Mouse (Mus musculus) neural tube, embryonic 13.5 days (tissue): ENCODE results near the gene Kitl. TPM values are rescaled to one million over a fixed set of nuclear protein-coding genes. Genes with fewer than 3 reads are reported as not detected.
A peak's percentile ranks its signal among the peaks of the same experiment; 100 is the strongest.

Source experiments
- ATAC-seq: fragments of 200-750 bp; cut with Nextera tagmentation; 2 replicates; pipeline ENCODE4 v1.8.0; 2017; ENCODE audit warnings: low read depth, mild to moderate bottlenecking, moderate TSS enrichment, moderate library complexity
- H3K27ac ChIP-seq: fragments of 300-500 bp; sonication (generic); replicated peaks from 2 replicates; pipeline ENCODE4 v1.5.1; 2015; ENCODE audit warnings: moderate library complexity, mild to moderate bottlenecking, inconsistent platforms
- H3K27me3 ChIP-seq: fragments of 300-500 bp; sonication (generic); 2 replicates; pipeline ENCODE4 v1.6.1; 2015; ENCODE audit warnings: mild to moderate bottlenecking, inconsistent platforms
- H3K36me3 ChIP-seq: fragments of 300-500 bp; sonication (generic); 2 replicates; pipeline ENCODE4 v1.6.1; 2015; ENCODE audit warnings: mild to moderate bottlenecking, inconsistent platforms
- H3K4me1 ChIP-seq: fragments of 300-500 bp; sonication (generic); replicated peaks from 2 replicates; pipeline ENCODE4 v1.6.1; 2015; ENCODE audit warnings: inconsistent platforms
- H3K4me2 ChIP-seq: fragments of 300-500 bp; sonication (generic); 2 replicates; pipeline ENCODE4 v1.6.1; 2015; ENCODE audit warnings: inconsistent platforms, mild to moderate bottlenecking, moderate library complexity
- H3K4me3 ChIP-seq: fragments of 300-500 bp; sonication (generic); 2 replicates; pipeline ENCODE4 v1.5.1; 2015; ENCODE audit warnings: mild to moderate bottlenecking, inconsistent platforms
- H3K9ac ChIP-seq: fragments of 300-500 bp; sonication (generic); 2 replicates; pipeline ENCODE4 v1.6.1; 2015; ENCODE audit warnings: moderate library complexity, mild to moderate bottlenecking, inconsistent platforms
- H3K9me3 ChIP-seq: fragments of 300-500 bp; sonication (generic); 2 replicates; pipeline ENCODE4 v1.6.1; 2016; ENCODE audit warnings: inconsistent platforms
- WGBS: fragments of 180-500 bp; shearing (Covaris S2); methylation state at CpG from one replicate; pipeline ENCODE4 v1.1.7; 2015; 5-methylcytosine and 5-hydroxymethylcytosine counted together
- polyA plus RNA-seq: library from polyadenylated mRNA; unstranded; fragments of >200 nt; fragmentation: Nextera tagmentation; extraction: Ambion mirVana; gene quantifications from 2 replicates; pipeline ENCODE4 v1.2.1, GENCODE M21; 2015

Gene Kitl
- polyA plus RNA-seq, result 18.6 and 19.7 TPM in 2 replicates

DNA sequence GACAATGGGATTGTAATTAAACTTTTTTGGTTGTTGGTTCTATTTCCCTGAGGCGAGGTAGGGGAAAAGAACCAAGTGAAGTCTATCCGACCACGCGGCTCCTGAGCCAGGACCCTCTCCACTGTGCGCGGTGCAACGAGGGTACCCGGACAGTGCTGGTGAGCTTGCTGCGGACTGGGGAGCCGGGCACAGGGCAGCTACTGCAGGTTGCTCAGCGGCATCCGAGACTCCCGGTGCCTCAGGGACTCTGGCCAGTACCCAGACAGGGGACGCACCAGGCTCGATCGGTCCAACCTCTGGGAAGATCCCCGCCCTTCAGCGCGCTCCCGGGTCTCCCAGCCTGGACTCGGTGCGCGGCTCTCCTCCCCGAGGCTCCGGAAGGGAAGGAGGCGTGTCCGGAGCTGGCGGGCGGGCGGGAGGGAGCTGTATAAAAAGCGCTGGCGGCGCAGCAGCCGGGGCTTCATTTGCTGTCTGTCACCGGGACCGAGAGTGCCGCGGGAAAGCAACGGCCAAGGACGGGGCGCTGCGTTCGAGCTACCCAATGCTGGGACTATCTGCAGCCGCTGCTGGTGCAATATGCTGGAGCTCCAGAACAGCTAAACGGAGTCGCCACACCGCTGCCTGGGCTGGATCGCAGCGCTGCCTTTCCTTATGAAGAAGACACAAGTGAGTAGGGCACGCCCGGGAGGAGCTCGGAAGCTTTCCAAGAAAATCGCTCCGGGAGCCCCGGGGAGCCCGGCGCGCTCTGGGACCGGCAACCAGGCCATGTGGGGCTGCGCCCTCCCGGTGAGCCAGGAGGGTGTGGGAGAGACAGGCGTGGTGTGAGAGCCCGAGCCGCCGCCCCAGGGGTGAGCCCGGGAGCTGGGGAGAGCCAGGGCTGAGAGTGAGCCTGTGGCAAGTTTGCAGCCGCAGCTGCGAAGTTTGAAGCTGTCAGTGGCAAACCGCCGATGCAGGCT lies at the start of gene Kitl:
Gene Kitl (plus strand): TSS at position 261 of the 956 bp plus-strand sequence.
- peak; percentile 90 for ATAC-seq
- H3K27ac ChIP-seq, result peak within 1 kb of the TSS; percentile 63
- no peaks in the 10 kb centered on the region for H3K36me3 ChIP-seq
- peaks cover 33% of the 10 kb centered on the region for H3K4me1 ChIP-seq
- no peaks in the 10 kb centered on the region for H3K9me3 ChIP-seq
- H3K4me2 ChIP-seq, result peak within 1 kb of the TSS; percentile 84
- H3K27me3 ChIP-seq, result peaks cover 52% of the 10 kb centered on the region
- under 1% methylated on average over 70 of the region's 70 CpGs for WGBS
- H3K9ac ChIP-seq, result peak within 1 kb of the TSS; percentile 71
- peak within 1 kb of the TSS; percentile 58 for H3K4me3 ChIP-seq

DNA sequence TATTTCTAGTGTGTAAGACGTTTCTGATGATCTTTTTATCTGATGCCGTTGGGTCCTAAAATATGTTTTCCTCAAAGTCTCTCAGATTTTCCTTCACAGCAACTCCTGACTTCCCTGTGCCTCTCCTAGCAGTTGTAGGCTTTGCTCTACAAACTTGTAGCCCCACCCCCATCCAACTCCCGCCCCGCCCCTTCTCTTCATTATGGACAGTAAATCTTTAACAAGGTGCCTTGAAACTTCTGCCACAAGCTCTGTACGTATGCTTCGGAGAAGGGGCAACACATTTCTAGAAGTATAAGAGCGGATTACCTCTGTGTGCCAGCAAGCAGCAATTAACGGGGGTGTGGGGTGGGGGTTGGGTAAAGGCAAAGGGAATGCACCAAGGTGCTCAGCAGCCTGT lies 42.6 kb upstream of the Kitl start:
- Histone ChIP-seq H3K27ac (no peak overlapping the region), H3K4me1 (no peaks in the 10 kb centered on the region), H3K9ac (no peak overlapping the region), H3K4me2 (no peak overlapping the region), H3K27me3 (no peaks in the 10 kb centered on the region), H3K36me3 (no peaks in the 10 kb centered on the region), H3K9me3 (no peaks in the 10 kb centered on the region), H3K4me3 (no peak overlapping the region)
- ATAC-seq, result no peak
- 64% methylated on average over 8 of the region's 8 CpGs for WGBS

DNA sequence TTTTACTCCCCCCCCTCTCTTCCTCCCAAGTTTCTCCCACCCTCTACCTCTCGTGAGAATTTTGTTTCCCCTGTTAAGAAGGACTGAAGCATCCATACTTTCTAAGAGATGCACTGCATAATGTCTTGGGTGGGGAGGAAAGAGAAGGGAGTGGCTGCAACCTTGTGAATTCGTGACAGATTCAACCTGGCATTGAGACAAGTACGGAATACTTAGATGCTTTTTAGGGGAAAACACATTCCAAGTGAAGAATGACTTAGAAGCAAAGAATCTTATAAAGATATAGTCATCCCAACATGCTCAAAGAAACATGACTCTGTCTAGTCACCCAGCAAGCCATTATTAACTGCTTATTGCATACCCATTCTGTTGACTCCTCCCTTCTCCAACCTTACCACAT lies 35.3 kb upstream of the Kitl start:
- no peaks in the 10 kb centered on the region for H3K27me3 ChIP-seq
- ATAC-seq, result no peak
- 82% methylated on average over 3 of the region's 3 CpGs for WGBS

DNA sequence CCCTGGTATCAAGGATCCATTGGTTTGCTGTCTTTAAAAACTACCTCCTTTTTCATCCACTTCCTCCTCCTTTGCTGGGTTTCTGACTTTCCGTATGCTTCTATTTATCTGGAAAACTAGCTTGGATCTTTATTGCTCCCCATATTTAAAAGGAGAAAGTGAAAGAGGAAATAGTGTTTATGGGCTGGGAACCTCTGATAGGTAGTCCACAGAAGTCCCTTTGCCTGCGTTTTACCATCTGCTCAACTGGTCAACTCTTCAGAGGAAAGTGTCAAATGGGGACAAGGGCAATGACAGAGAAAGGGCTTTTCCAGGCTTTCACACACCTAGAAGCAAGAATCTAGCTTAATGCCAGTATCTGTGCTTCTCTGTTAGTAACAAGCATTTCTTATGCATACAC lies 34.5 kb upstream of the Kitl start:
- Histone ChIP-seq H3K27me3 (no peaks in the 10 kb centered on the region), H3K4me3 (no peak overlapping the region), H3K9ac (no peak overlapping the region), H3K9me3 (no peaks in the 10 kb centered on the region), H3K36me3 (no peaks in the 10 kb centered on the region), H3K4me1 (no peaks in the 10 kb centered on the region), H3K4me2 (no peak overlapping the region), H3K27ac (no peak overlapping the region)
- 75% methylated on average over 2 of the region's 2 CpGs for WGBS
- no peak for ATAC-seq

More for the DNA sequence above, 35.3 kb upstream of the Kitl start:
- H3K9ac ChIP-seq, result no peak overlapping the region
- H3K4me1 ChIP-seq, result no peaks in the 10 kb centered on the region
- H3K36me3 ChIP-seq, result no peaks in the 10 kb centered on the region
- no peak overlapping the region for H3K27ac ChIP-seq
- no peaks in the 10 kb centered on the region for H3K9me3 ChIP-seq
- no peak overlapping the region for H3K4me2 ChIP-seq
- H3K4me3 ChIP-seq, result no peak overlapping the region

DNA sequence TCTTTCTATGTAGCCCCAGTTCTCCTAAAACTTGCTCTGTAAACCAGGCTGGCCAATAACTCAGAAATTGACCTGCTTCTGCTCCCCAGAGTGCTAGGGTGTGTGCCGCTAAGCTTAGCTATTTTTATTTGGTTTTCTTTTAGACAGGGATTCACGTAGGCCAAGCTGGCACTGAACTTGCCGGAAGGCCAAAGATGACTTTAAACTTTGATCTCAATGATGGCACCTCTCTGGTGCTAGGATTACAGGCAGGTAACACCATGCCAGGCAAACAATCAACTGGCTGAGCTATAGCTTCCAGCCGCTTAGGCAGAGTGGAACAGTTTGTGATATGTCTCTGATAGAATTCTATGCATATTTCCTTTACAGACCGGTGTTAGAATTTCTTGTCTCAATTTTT lies 33.5 kb upstream of the Kitl start:
- Histone ChIP-seq H3K4me1 (no peaks in the 10 kb centered on the region), H3K36me3 (no peaks in the 10 kb centered on the region), H3K4me2 (no peak overlapping the region), H3K9ac (no peak overlapping the region), H3K27me3 (no peaks in the 10 kb centered on the region), H3K9me3 (no peaks in the 10 kb centered on the region), H3K27ac (no peak overlapping the region), H3K4me3 (no peak overlapping the region)
- 89% methylated on average over 5 of the region's 5 CpGs for WGBS
- ATAC-seq, result no peak

DNA sequence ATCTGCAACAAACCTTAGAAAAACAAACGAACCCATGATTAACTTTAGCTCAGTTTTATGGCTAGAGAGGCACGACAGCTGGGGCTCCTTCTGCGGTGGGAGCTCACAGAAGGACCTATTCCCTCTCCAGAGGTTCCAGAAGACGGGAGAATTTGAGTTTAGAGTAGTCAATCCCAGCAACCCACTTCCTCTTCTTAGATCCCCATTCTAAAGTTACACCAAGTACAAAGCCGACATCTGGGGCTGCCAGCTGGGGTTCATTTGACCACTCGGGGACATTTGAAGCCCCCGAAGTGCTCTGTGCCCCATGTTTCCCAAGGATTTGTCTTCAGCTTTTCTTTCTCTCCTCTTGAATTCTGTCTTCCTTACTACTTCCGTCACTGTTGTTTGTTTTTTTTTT lies 28.7 kb upstream of the Kitl start:
- no peak overlapping the region for H3K4me2 ChIP-seq
- no peaks in the 10 kb centered on the region for H3K36me3 ChIP-seq
- H3K4me1 ChIP-seq, result no peaks in the 10 kb centered on the region
- H3K9me3 ChIP-seq, result no peaks in the 10 kb centered on the region
- H3K27ac ChIP-seq, result no peak overlapping the region
- no peaks in the 10 kb centered on the region for H3K27me3 ChIP-seq
- no peak overlapping the region for H3K4me3 ChIP-seq
- H3K9ac ChIP-seq, result no peak overlapping the region
- 73% methylated on average over 8 of the region's 8 CpGs for WGBS
- no peak for ATAC-seq

DNA sequence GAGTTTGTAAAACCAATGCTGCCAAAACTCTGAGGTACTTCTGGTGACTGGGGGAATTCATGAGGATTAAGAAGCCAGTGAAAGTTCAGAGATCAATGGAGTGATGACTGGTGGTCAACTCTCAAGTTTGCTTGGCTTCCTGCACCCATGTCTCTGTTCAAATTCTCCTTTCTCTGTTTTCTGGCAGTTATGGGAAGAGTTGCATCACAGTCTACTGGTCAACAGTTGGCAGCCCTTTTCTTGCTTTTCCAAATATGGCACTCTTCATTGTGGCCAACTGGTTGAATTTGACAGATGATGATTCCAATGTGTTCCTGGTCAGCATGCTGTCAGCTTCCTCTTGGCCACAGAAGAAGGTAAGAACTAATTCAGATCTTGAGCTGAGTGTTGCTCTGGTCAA lies 25.7 kb upstream of the Kitl start:
- no peaks in the 10 kb centered on the region for H3K4me1 ChIP-seq
- H3K4me3 ChIP-seq, result no peak overlapping the region
- H3K9ac ChIP-seq, result no peak overlapping the region
- no peak for ATAC-seq
- H3K36me3 ChIP-seq, result no peaks in the 10 kb centered on the region
- no peaks in the 10 kb centered on the region for H3K9me3 ChIP-seq
- no peak overlapping the region for H3K4me2 ChIP-seq
- H3K27me3 ChIP-seq, result no peaks in the 10 kb centered on the region
- no peak overlapping the region for H3K27ac ChIP-seq

DNA sequence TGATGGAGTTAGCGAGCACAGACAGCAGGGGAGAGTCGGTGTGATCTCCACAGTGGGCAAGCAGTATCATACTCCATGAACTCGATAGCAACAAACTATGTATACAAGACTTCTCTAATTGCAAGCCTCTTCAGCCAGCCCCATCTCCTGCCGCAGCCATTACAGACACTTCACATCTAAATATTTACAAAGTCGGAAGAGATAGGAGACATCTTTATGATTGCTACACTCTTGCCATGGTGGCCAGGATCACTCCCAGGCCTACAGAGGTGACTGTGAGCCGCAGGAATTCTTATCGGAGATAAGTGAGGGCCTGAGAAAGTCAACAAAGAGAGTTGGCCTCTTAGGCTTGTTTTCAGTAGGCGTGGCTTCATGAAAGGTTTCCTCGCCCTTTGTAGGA lies 23.3 kb upstream of the Kitl start:
- H3K9ac ChIP-seq, result no peak overlapping the region
- H3K4me1 ChIP-seq, result no peaks in the 10 kb centered on the region
- H3K36me3 ChIP-seq, result no peaks in the 10 kb centered on the region
- H3K27me3 ChIP-seq, result no peaks in the 10 kb centered on the region
- no peak overlapping the region for H3K4me3 ChIP-seq
- WGBS, result 91% methylated on average over 9 of the region's 9 CpGs
- no peak overlapping the region for H3K27ac ChIP-seq
- H3K9me3 ChIP-seq, result no peaks in the 10 kb centered on the region
- no peak overlapping the region for H3K4me2 ChIP-seq
- no peak for ATAC-seq

DNA sequence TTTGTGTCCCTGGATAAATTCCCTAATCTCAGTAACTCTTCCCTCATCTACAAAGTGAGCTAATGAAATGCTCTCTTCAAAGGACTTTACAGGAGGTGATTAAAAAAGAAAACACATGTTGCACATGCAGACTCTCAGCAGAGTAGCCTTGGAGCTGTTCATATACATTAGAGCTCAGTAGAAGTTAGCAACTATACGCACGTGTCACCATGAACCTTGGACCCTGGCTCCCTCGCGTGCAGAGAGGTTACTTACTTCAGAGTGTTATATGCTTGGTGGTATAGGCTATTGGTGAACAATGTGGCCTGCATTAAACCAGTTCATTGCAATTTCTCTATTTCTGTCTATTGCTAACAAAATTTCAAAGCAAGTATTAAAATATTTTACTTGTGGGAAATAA lies 14.0 kb upstream of the Kitl start:
- Histone ChIP-seq H3K27ac (no peak overlapping the region), H3K9me3 (no peaks in the 10 kb centered on the region), H3K9ac (no peak overlapping the region), H3K4me2 (no peak overlapping the region), H3K4me1 (no peaks in the 10 kb centered on the region), H3K36me3 (no peaks in the 10 kb centered on the region), H3K27me3 (no peaks in the 10 kb centered on the region), H3K4me3 (no peak overlapping the region)
- 86% methylated on average over 4 of the region's 4 CpGs for WGBS
- ATAC-seq, result no peak

DNA sequence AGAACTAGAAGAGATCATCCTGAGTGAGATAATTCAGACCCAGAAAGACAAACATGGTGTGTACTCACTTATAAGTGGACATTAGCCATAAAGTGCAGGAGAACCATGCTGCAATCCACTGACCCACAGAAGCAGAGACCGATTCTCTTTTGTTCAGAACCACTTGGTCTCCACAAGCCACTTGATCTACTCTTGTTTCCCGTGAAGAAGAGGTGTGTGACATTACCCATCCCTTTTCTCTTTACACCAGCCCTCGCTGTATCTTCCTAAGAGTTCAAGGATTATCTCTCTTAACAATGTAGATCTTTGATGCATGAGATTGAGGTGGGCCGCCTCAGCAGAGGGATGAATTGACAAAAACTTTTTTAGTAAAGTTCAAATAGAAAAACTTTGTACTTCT lies 11.6 kb upstream of the Kitl start:
- H3K27ac ChIP-seq, result no peak overlapping the region
- no peak overlapping the region for H3K4me2 ChIP-seq
- no peak overlapping the region for H3K4me3 ChIP-seq
- 95% methylated on average over 4 of the region's 4 CpGs for WGBS
- ATAC-seq, result no peak
- no peaks in the 10 kb centered on the region for H3K27me3 ChIP-seq
- no peaks in the 10 kb centered on the region for H3K4me1 ChIP-seq
- H3K9me3 ChIP-seq, result no peaks in the 10 kb centered on the region
- H3K9ac ChIP-seq, result no peak overlapping the region
- H3K36me3 ChIP-seq, result no peaks in the 10 kb centered on the region

DNA sequence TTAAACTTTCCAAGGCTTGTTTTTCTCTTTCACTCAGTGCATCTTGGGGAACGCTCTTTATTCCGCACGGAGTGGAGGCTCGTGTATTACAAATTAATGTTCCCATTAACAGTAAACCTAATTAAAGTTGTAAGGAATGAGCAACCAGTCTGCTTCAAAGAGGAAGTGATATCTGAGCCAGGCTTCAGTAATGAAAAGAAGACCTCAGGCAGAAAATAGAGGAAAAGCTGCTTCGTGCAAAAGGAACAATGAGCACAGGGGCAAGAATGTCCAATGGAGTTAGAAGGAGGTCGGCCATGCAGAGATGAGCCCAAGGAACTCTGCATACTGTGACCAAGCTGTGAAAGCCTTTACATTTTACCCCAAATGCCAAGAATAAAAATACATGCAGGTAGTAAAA lies 5.7 kb upstream of the Kitl start:
- Histone ChIP-seq H3K9ac (no peak overlapping the region), H3K36me3 (no peaks in the 10 kb centered on the region), H3K4me3 (no peak overlapping the region), H3K27me3 (peaks cover 17% of the 10 kb centered on the region), H3K9me3 (no peaks in the 10 kb centered on the region), H3K4me1 (no peaks in the 10 kb centered on the region), H3K27ac (no peak overlapping the region), H3K4me2 (no peak overlapping the region)
- no peak for ATAC-seq
- WGBS, result 57% methylated on average over 6 of the region's 6 CpGs

DNA sequence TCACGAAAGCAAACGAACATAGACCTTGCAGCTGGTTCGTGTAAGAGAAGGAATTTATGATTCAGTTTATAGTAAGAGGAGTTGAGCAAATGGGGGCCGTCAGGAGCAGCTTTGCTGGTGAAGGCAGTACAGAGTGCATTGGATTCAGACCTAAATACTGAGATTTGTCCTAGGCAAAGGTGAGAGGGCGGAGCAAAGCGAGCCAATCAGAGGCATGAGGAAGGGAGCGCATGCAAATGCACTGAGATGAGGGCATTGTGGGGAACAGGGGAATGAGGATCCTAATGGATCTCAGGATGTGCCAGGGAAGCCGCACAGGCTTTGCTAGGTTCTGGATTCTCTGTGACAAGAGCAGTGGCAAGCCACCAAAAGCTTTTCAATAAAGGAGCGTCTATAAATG lies 5.1 kb upstream of the Kitl start:
- Histone ChIP-seq H3K4me3 (no peak overlapping the region), H3K36me3 (no peaks in the 10 kb centered on the region), H3K9me3 (no peaks in the 10 kb centered on the region), H3K27ac (no peak overlapping the region), H3K4me1 (no peaks in the 10 kb centered on the region), H3K9ac (no peak overlapping the region), H3K27me3 (peaks cover 21% of the 10 kb centered on the region), H3K4me2 (no peak overlapping the region)
- ATAC-seq, result no peak
- 69% methylated on average over 9 of the region's 9 CpGs for WGBS

DNA sequence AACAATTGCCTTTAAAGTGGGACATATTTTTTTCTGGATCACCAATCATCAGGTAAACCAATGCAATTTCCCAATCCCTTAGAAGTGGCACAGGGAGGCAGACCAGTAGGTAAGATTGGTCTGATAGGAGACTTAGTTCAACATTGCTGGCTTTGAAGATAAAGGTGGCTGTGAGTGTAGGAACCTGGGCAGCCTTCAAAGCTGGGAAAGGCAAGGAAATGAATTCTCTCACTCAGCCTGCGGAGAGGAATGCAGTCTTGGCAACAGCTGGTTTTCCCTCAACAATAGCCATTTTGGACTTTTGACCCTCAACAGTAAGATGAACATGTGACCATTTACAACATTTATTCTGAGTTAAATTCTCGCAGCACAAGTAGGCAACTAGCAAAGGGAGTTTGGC lies 1.3 kb upstream of the Kitl start:
- H3K36me3 ChIP-seq, result no peaks in the 10 kb centered on the region
- H3K9ac ChIP-seq, result no peak overlapping the region
- no peak overlapping the region for H3K27ac ChIP-seq

More for the DNA sequence above, 1.3 kb upstream of the Kitl start:
- peaks cover 43% of the 10 kb centered on the region for H3K27me3 ChIP-seq
- peaks cover 22% of the 10 kb centered on the region for H3K4me1 ChIP-seq
- no peak overlapping the region for H3K4me2 ChIP-seq
- WGBS, result 37% methylated on average over 2 of the region's 2 CpGs
- no peaks in the 10 kb centered on the region for H3K9me3 ChIP-seq
- H3K4me3 ChIP-seq, result no peak overlapping the region
- ATAC-seq, result no peak
